Mouse (Mus musculus) liver, embryonic 12.5 days (tissue): ENCODE results near the gene Csnk1d. TPM values are rescaled to one million over a fixed set of nuclear protein-coding genes. Genes with fewer than 3 reads are reported as not detected.
A peak's percentile ranks its signal among the peaks of the same experiment; 100 is the strongest.

Experiments
- ATAC-seq: fragments of 200-750 bp; cut with Nextera tagmentation; 2 replicates; pipeline ENCODE4 v1.8.0; 2017; ENCODE audit warnings: moderate number of reproducible peaks, mild to moderate bottlenecking, moderate library complexity
- H3K27ac ChIP-seq: fragments of 300-500 bp; sonication (generic); 2 replicates; pipeline ENCODE4 v1.5.1; 2016; ENCODE audit warnings: mild to moderate bottlenecking
- H3K27me3 ChIP-seq: fragments of 300-500 bp; sonication (generic); replicated peaks from 2 replicates; pipeline ENCODE4 v1.6.1; 2016; ENCODE audit warnings: mild to moderate bottlenecking, moderate library complexity
- H3K36me3 ChIP-seq: fragments of 300-500 bp; sonication (generic); 2 replicates; pipeline ENCODE4 v1.6.1; 2016; ENCODE audit warnings: mild to moderate bottlenecking, moderate library complexity
- H3K4me1 ChIP-seq: fragments of 300-500 bp; sonication (generic); 2 replicates; pipeline ENCODE4 v1.6.1; 2016
- H3K4me2 ChIP-seq: fragments of 300-500 bp; sonication (generic); 2 replicates; pipeline ENCODE4 v1.6.1; 2016; ENCODE audit warnings: mild to moderate bottlenecking, moderate library complexity
- H3K4me3 ChIP-seq: fragments of 300-500 bp; sonication (generic); 2 replicates; pipeline ENCODE4 v1.5.1; 2016; ENCODE audit warnings: mild to moderate bottlenecking, moderate library complexity
- H3K9ac ChIP-seq: fragments of 300-500 bp; sonication (generic); 2 replicates; pipeline ENCODE4 v1.6.1; 2016; ENCODE audit warnings: mild to moderate bottlenecking, moderate library complexity
- H3K9me3 ChIP-seq: fragments of 300-500 bp; sonication (generic); replicated peaks from 2 replicates; pipeline ENCODE4 v1.6.1; 2016; ENCODE audit warnings: mild to moderate bottlenecking, moderate library complexity
- WGBS: fragments of 180-500 bp; shearing (Covaris S2); methylation state at CpG from one replicate; pipeline ENCODE4 v1.1.7; 2016; ENCODE audit not compliant: insufficient replicate concordance; 5-methylcytosine and 5-hydroxymethylcytosine counted together
- polyA plus RNA-seq: library from polyadenylated mRNA; unstranded; fragments of >200 nt; fragmentation: Nextera tagmentation; extraction: Ambion mirVana; gene quantifications from 2 replicates; pipeline ENCODE4 v1.2.1, GENCODE M21; 2016

Csnk1d gene
- polyA plus RNA-seq, 1 experiment from 2014 or later: 61.1 TPM

DNA sequence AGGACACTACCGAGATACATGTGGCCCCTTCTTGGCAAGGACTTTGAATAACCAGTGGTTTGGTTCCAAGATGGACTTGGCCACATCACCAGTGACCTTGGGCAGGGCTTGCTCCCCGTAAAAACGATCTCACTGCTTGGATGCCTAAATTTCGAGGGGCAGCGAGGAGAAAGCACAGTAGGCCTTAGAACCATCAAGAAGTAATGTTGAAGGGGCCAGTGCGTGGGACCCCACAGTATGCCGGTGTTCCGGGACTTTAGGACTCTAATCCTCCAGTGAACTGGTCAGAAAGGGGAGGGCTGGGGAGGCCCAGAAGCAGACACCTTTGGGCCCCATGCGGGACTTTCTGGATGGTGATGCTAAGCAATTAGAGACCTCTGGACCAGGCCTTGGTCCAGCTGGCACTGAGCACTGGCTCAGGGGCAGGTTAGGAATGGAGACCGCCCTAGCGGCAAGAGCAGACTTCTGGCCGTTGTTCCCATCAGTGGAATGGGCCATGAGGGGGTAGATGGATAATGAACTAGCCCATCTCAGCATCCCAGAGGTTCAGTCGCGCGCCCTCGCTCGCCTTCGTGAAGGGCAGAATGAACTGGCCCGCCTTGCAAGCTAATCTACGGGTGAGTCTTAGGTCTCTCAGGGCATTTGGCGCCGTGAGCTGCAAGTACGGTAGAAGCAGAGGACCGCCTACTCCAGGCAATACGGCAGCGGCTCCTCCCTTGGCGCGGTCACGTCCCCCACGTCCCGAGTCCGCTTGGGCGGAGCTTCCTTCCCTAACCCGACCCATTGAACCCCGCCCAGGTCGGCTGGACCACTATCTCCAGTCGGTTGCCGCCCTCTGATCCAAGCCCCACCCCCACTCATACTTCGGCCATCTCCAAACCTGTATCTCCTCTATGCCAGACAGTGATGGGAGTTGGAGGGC lies 40.6 kb downstream of the Csnk1d start:
- H3K9ac ChIP-seq: peak overlapping the region; percentile 95
- 2% methylated on average over 39 of the region's 39 CpGs for WGBS
- peaks cover 28% of the 10 kb centered on the region for H3K27me3 ChIP-seq
- H3K4me3 ChIP-seq: peak overlapping the region; percentile 76
- H3K27ac ChIP-seq: peak overlapping the region; percentile 95
- H3K4me2 ChIP-seq: peak overlapping the region; percentile 96
- H3K36me3 ChIP-seq: peaks cover 29% of the 10 kb centered on the region
- peak; percentile 87 for ATAC-seq
- H3K9me3 ChIP-seq: no peaks in the 10 kb centered on the region
- peaks cover 70% of the 10 kb centered on the region for H3K4me1 ChIP-seq

DNA sequence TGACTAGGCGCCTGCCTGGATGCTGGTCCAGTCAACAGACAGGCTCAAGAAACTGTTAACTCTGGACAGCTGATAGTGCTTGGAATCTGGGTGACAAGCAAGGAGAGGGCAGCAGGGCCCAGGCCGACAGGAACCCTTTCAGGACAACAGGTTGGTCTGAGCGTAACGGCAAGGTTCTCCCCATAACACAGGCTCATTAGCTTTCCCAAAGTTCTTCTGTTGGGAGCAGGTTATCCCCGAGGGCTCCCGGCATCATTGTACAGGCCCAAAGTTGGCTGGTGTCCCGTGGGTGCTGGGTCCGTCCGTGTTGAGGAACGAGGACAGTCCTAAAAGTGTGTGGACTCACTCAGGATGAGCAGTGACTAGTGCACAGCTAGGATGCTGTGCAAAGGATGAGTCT lies 41.3 kb downstream of the Csnk1d start:
- peak overlapping the region; percentile 76 for H3K4me3 ChIP-seq
- H3K9ac ChIP-seq: peak overlapping the region; percentile 95
- peaks cover 22% of the 10 kb centered on the region for H3K36me3 ChIP-seq
- peaks cover 66% of the 10 kb centered on the region for H3K4me1 ChIP-seq
- peaks cover 35% of the 10 kb centered on the region for H3K27me3 ChIP-seq
- peak overlapping the region; percentile 95 for H3K27ac ChIP-seq
- ATAC-seq: no peak
- no peaks in the 10 kb centered on the region for H3K9me3 ChIP-seq
- H3K4me2 ChIP-seq: peak overlapping the region; percentile 96
- 24% methylated on average over 10 of the region's 10 CpGs for WGBS

DNA sequence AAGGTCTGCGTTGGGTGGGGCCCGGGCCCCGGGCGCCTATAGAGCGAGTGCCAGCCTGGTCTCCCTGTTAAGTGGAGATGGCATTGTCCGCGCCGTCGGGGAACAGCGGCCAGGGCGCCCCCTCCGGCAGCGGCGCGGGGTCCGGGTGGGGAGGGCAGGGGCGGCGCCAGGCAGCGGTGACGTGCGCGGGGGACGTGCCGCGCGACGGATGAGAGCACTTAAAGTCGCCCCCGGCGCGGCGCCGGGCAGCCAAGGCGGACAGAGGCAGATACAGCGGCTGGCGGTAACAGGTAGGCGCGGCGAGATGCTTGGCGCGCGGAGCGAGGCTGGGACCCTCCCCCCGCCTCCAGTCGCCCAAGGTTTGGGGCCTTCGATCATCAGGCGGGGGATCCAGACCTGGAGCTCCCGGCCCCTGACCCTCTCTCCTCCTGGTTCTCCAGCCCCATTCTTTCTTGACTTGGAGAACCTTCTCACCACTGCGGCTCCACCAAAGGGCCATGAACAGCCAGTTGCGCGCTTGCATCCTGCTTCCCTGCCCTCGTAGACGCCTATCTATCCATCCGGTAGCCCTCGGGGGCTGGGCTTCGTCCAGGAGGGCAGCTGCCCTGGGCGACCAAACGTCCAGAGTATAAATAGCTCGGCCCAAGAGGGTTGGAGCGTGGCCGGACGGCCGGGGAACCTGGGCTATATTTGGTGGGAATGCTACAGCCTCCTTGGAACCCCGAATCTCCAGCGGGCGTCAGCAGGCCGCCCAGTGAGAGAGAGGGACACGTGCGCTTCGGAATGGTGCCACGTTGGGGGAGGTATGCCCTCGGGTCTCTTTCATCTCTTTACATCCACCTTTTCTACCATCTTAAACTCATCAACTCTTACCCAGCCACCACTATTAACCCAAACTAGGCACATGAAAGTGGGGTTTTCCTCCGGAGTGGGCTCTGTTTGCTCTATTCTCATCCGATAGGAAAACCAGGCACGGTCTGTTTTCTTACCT lies 42.0 kb downstream of the Csnk1d start:
- Histone ChIP-seq H3K4me2 (peak overlapping the region; percentile 96), H3K36me3 (peaks cover 15% of the 10 kb centered on the region), H3K9me3 (no peaks in the 10 kb centered on the region), H3K27ac (peak overlapping the region; percentile 95), H3K4me1 (peaks cover 58% of the 10 kb centered on the region), H3K9ac (peak overlapping the region; percentile 95), H3K27me3 (peaks cover 41% of the 10 kb centered on the region), H3K4me3 (peak overlapping the region; percentile 76)
- WGBS: 2% methylated on average over 74 of the region's 75 CpGs
- peak; percentile 22 for ATAC-seq

- H3K36me3 ChIP-seq: peaks cover 7% of the 10 kb centered on the region; the same call in 1 of the 2 replicates
- 10% methylated on average over 12 of the region's 12 CpGs for WGBS
- ATAC-seq: no peak
Observed at GRCm38 (mm10) chr11:120948328-120948727, 42.8 kb downstream of the Csnk1d start, which contains the start of gene Slc16a3. TSS of gene Slc16a3 (plus strand) at chr11:120948480.

GRCm38 (mm10) chr11:120945926-120946325 lies 45.2 kb downstream of the Csnk1d start:
- no peaks in the 10 kb centered on the region for H3K9me3 ChIP-seq
- H3K36me3 ChIP-seq: no peaks in the 10 kb centered on the region
- H3K4me1 ChIP-seq: peaks cover 27% of the 10 kb centered on the region
- no peak overlapping the region for H3K27ac ChIP-seq
- H3K4me2 ChIP-seq: no peak overlapping the region
- H3K27me3 ChIP-seq: peaks cover 50% of the 10 kb centered on the region
- 86% methylated on average over 5 of the region's 5 CpGs for WGBS
- no peak for ATAC-seq
- no peak overlapping the region for H3K4me3 ChIP-seq
- no peak overlapping the region for H3K9ac ChIP-seq

More at GRCm38 (mm10) chr11:120948328-120948727, 42.8 kb downstream of the Csnk1d start, which contains the start of gene Slc16a3:
- peak within 1 kb of the TSS; percentile 95 for H3K27ac ChIP-seq
- H3K27me3 ChIP-seq: peaks cover 49% of the 10 kb centered on the region
- peaks cover 51% of the 10 kb centered on the region for H3K4me1 ChIP-seq
- peak within 1 kb of the TSS; percentile 76 for H3K4me3 ChIP-seq
- no peaks in the 10 kb centered on the region for H3K9me3 ChIP-seq
- H3K4me2 ChIP-seq: peak within 1 kb of the TSS; percentile 96
- H3K9ac ChIP-seq: peak within 1 kb of the TSS; percentile 95

DNA sequence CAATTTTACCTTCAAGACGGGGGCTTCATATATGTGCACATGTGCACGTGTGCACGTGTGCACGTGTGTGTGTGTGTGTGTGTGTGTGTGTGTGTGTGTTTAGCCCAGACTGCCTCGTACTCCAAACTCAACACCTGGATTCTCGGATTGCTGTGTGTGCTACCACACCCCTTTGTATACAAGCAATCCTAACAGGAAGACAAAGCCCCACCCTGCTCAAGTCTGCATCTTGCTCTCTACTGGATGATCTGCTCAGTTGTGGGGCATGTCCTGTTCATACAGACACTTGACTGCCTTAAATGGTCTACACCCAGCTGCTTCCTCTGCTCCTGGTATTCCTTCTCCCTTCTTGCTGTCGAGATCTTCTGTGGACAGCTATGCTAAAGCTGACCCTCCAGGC lies 45.9 kb downstream of the Csnk1d start:
- WGBS: 75% methylated on average over 7 of the region's 7 CpGs
- Histone ChIP-seq H3K9me3 (no peaks in the 10 kb centered on the region), H3K27ac (no peak overlapping the region), H3K27me3 (peaks cover 50% of the 10 kb centered on the region), H3K4me3 (no peak overlapping the region), H3K4me2 (no peak overlapping the region), H3K36me3 (no peaks in the 10 kb centered on the region), H3K4me1 (peaks cover 23% of the 10 kb centered on the region), H3K9ac (no peak overlapping the region)
- no peak for ATAC-seq

GRCm38 (mm10) chr11:120940959-120941358 lies 50.2 kb downstream of the Csnk1d start:
- ATAC-seq: no peak
- H3K27ac ChIP-seq: no peak overlapping the region
- peaks cover 25% of the 10 kb centered on the region for H3K4me1 ChIP-seq
- H3K4me3 ChIP-seq: no peak overlapping the region
- no peaks in the 10 kb centered on the region for H3K9me3 ChIP-seq
- no peak overlapping the region for H3K9ac ChIP-seq
- H3K4me2 ChIP-seq: no peak overlapping the region
- H3K36me3 ChIP-seq: no peaks in the 10 kb centered on the region
- 84% methylated on average over 6 of the region's 6 CpGs for WGBS
- H3K27me3 ChIP-seq: peaks cover 25% of the 10 kb centered on the region

- Histone ChIP-seq H3K36me3 (no peaks in the 10 kb centered on the region), H3K4me1 (peaks cover 25% of the 10 kb centered on the region), H3K4me3 (no peak overlapping the region), H3K9me3 (no peaks in the 10 kb centered on the region), H3K27ac (peak overlapping the region; percentile 62), H3K9ac (no peak overlapping the region), H3K4me2 (no peak overlapping the region), H3K27me3 (peaks cover 15% of the 10 kb centered on the region)
- WGBS: 19% methylated on average over 6 of the region's 6 CpGs
- no peak for ATAC-seq
Observed at GRCm38 (mm10) chr11:120939712-120940341, 51.3 kb downstream of the Csnk1d start.

DNA sequence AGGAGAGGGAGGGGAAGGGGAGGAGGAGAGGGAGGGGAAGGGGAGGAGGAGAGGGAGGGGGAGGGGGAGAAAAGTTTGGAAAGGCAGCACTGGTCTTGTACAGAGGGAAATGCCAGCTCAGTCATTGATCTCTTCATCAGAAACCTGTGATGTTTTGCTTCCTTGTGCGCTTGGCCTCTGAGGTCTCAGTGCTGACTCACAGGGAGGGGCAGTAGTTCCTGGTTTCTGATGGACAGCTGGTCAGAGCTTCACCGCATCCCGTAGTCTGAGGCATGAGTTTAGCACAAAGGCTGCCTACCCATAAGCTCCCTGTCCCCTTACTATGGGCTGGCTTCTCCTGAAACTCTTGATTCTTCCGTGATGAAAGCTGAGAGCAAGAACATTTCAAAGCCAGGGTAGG lies 52.3 kb downstream of the Csnk1d start:
- Histone ChIP-seq H3K4me3 (no peak overlapping the region), H3K27ac (peak overlapping the region; percentile 62), H3K9me3 (no peaks in the 10 kb centered on the region), H3K4me1 (peaks cover 25% of the 10 kb centered on the region), H3K36me3 (no peaks in the 10 kb centered on the region), H3K27me3 (peaks cover 5% of the 10 kb centered on the region; the same call in 1 of the 2 replicates), H3K4me2 (peak overlapping the region; percentile 21), H3K9ac (no peak overlapping the region; the same call in 1 of the 2 replicates)
- peak; percentile 76 for ATAC-seq
- 8% methylated on average over 4 of the region's 4 CpGs for WGBS

- ATAC-seq: peak; percentile 82
- Histone ChIP-seq H3K4me1 (peaks cover 31% of the 10 kb centered on the region), H3K27me3 (no peaks in the 10 kb centered on the region), H3K36me3 (no peaks in the 10 kb centered on the region), H3K27ac (peak overlapping the region; percentile 62), H3K4me2 (no peak overlapping the region), H3K9me3 (no peaks in the 10 kb centered on the region), H3K4me3 (no peak overlapping the region), H3K9ac (no peak overlapping the region)
- WGBS: 90% methylated on average over 1 of the region's 1 CpGs
Observed at GRCm38 (mm10) chr11:120937976-120938375, 53.2 kb downstream of the Csnk1d start.
